Mouse (Mus musculus): ENCODE measurements around the gene Cux1. TPM values are rescaled to one million over a fixed set of nuclear protein-coding genes. Genes with fewer than 3 reads are reported as not detected.

Gene Cux1
- polyA plus RNA-seq, 1 experiment = 126 TPM

- 73% methylated on average over 5 of the region's 5 CpGs for WGBS
- Histone ChIP-seq H3K27me3 (replicated peaks; ENCODE audit: control insufficient read depth, insufficient read depth, low read length) (no peaks in the 10 kb centered on the region), H3K4me3 (ENCODE audit: insufficient read depth, low read depth, low read length) (no peak overlapping the region), H3K4me1 (ENCODE audit: control insufficient read depth, insufficient read depth, low read length) (peaks cover 42% of the 10 kb centered on the region), H3K36me3 (ENCODE audit: control insufficient read depth, insufficient read depth, low read length) (no peaks in the 10 kb centered on the region), H3K27ac (ENCODE audit: insufficient read depth, low read depth, low read length) (no peak overlapping the region)
- TF ChIP-seq POLR2A (IDR thresholded peaks at IDR 0.05; ENCODE audit: low read depth, low read length) (no peak), CTCF (conservative IDR thresholded peaks at IDR 0.05; ENCODE audit: insufficient read depth, insufficient read length, low read depth, low read length) (no peak)
- DNase-seq = no peak
Observed at GRCm38 (mm10) chr5:136540055-136540838, 27.0 kb downstream of the Cux1 start.

DNA sequence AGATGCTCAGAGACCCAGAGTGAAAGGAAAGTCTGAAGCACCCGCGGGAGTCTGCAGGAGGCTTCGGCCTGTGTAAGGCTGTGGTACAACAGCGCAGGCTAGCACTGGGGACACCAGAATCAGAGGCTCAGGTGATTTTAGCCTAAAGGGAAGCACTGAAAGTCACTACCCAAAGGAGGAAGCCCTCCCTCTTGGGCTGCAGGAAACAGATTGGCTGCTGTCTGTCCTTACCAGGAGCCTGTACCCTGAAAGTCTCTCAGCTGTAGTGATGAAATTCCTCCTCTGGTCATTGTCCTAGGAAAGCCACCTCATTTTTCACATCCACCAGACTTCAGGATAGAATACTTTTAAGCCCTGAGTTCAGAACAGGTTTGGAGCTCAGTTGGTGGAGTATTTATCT is 30.5 kb downstream of the Cux1 start:
- Histone ChIP-seq H3K36me3 (ENCODE audit: control insufficient read depth, insufficient read depth, low read length) (no peaks in the 10 kb centered on the region), H3K4me3 (ENCODE audit: insufficient read depth, low read depth, low read length) (no peak overlapping the region), H3K4me1 (ENCODE audit: control insufficient read depth, insufficient read depth, low read length) (peaks cover 68% of the 10 kb centered on the region), H3K27ac (ENCODE audit: insufficient read depth, low read depth, low read length) (peak overlapping the region; percentile 67), H3K27me3 (replicated peaks; ENCODE audit: control insufficient read depth, insufficient read depth, low read length) (no peaks in the 10 kb centered on the region)
- WGBS = 54% methylated on average over 4 of the region's 4 CpGs
- no peak for DNase-seq
- TF ChIP-seq CTCF (conservative IDR thresholded peaks at IDR 0.05; ENCODE audit: insufficient read depth, insufficient read length, low read depth, low read length) (no peak), POLR2A (IDR thresholded peaks at IDR 0.05; ENCODE audit: low read depth, low read length) (no peak)

- TF ChIP-seq POLR2A (IDR thresholded peaks at IDR 0.05; ENCODE audit: low read depth, low read length) (no peak), CTCF (conservative IDR thresholded peaks at IDR 0.05; ENCODE audit: insufficient read depth, insufficient read length, low read depth, low read length) (no peak; the same call in 1 of the 2 replicates)
- Histone ChIP-seq H3K4me1 (ENCODE audit: control insufficient read depth, insufficient read depth, low read length) (peaks cover 74% of the 10 kb centered on the region), H3K27me3 (replicated peaks; ENCODE audit: control insufficient read depth, insufficient read depth, low read length) (no peaks in the 10 kb centered on the region), H3K27ac (ENCODE audit: insufficient read depth, low read depth, low read length) (peak overlapping the region; percentile 67), H3K4me3 (ENCODE audit: insufficient read depth, low read depth, low read length) (no peak overlapping the region), H3K36me3 (ENCODE audit: control insufficient read depth, insufficient read depth, low read length) (no peaks in the 10 kb centered on the region)
- 40% methylated on average over 5 of the region's 5 CpGs for WGBS
- DNase-seq = peak; percentile 84
Observed at GRCm38 (mm10) chr5:136535976-136536725, 31.1 kb downstream of the Cux1 start.

GRCm38 (mm10) chr5:136535204-136535603 is 32.1 kb downstream of the Cux1 start:
- Histone ChIP-seq H3K4me1 (ENCODE audit: control insufficient read depth, insufficient read depth, low read length) (peaks cover 71% of the 10 kb centered on the region), H3K27me3 (replicated peaks; ENCODE audit: control insufficient read depth, insufficient read depth, low read length) (no peaks in the 10 kb centered on the region), H3K4me3 (ENCODE audit: insufficient read depth, low read depth, low read length) (no peak overlapping the region), H3K36me3 (ENCODE audit: control insufficient read depth, insufficient read depth, low read length) (no peaks in the 10 kb centered on the region), H3K27ac (ENCODE audit: insufficient read depth, low read depth, low read length) (peak overlapping the region; percentile 80)
- DNase-seq = no peak
- 39% methylated on average over 1 of the region's 1 CpGs for WGBS
- no peak for TF ChIP-seq CTCF (conservative IDR thresholded peaks at IDR 0.05; ENCODE audit: insufficient read depth, insufficient read length, low read depth, low read length)
- TF ChIP-seq POLR2A (IDR thresholded peaks at IDR 0.05; ENCODE audit: low read depth, low read length) = no peak

DNA sequence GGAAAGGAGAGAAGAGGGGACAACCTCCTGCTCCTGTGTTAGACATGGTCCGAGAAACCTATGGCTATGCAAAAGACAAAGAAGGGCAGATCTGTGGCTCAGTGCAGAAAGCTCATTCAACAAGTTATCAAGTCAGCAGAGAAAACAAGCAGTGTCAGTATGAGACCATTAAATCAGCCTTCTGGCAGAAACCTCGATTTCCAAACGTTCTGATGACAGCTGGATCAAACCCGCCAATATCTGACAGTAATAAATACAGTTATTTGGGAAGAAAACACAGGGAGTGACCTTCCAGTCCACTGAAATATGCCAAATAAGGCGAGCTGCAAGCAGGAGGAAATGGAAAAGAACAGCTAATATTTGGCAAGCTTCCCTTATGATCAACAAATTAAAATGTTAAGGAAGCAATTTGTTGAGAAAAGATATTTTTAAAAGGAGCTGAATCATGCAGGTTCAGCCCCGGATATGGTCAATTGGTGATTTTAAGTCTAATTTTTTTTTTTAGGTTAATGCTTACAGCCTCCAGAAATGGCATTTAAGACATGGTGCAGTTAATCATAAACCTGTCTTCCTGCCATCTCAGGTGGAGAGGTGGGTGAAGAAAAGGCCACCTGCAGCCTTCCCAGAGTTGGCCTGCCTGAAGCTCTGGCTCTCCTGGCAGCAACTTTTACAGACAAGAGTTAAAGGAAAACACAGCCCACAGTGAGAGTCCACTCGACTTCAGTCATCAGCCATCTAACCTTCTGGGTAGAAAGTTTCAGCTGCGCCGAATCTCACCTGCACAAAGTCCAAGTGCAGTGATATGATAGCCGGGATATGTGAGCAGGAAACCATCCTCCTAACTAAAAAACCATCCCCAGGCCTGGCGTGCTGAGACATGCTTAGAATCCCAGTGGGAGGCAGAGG is 33.7 kb downstream of the Cux1 start:
- Histone ChIP-seq H3K27me3 (replicated peaks; ENCODE audit: control insufficient read depth, insufficient read depth, low read length) (no peaks in the 10 kb centered on the region), H3K4me3 (ENCODE audit: insufficient read depth, low read depth, low read length) (no peak overlapping the region), H3K36me3 (ENCODE audit: control insufficient read depth, insufficient read depth, low read length) (no peaks in the 10 kb centered on the region), H3K4me1 (ENCODE audit: control insufficient read depth, insufficient read depth, low read length) (peaks cover 63% of the 10 kb centered on the region), H3K27ac (ENCODE audit: insufficient read depth, low read depth, low read length) (peak overlapping the region; percentile 76)
- WGBS = 24% methylated on average over 11 of the region's 11 CpGs
- peak; percentile 90 for DNase-seq
- no peak for TF ChIP-seq POLR2A (IDR thresholded peaks at IDR 0.05; ENCODE audit: low read depth, low read length)
- TF ChIP-seq CTCF (conservative IDR thresholded peaks at IDR 0.05; ENCODE audit: insufficient read depth, insufficient read length, low read depth, low read length) = no peak

DNA sequence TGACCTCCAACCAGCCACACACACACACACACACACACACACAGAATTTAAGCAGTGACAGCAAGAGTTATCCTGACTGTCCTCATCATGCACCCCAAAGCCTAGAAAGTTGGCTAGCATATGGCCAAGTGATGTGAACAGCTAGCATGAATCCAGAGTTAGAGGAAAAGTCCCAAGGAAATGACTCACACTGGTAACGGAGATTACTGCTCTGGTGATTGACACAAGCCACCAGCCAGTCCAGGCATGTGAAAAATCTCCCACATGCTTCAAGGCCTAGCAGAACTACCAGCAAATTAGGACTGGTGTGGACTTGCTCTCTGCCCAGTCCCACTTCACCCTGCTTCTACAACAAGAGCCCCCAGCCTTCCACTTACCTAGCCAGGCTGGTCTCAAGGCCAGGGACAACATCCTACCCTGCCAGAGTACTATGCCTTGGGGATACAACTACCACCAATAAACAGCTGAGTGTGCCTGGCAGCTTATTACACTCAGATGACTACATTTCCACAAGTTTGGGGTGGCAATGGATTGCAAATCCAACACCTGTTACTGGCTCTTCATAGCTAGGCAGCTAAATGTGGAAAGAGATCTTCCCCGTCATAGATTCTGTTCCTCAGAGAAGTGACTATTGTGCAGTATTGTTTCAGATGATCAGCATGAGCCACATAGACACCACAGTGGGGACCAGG is 35.5 kb downstream of the Cux1 start:
- WGBS = 42% methylated on average over 2 of the region's 2 CpGs
- DNase-seq = no peak

More for the DNA sequence above, 35.5 kb downstream of the Cux1 start:
- Histone ChIP-seq H3K4me3 (ENCODE audit: insufficient read depth, low read depth, low read length) (no peak overlapping the region), H3K27ac (ENCODE audit: insufficient read depth, low read depth, low read length) (peak overlapping the region; percentile 81), H3K27me3 (replicated peaks; ENCODE audit: control insufficient read depth, insufficient read depth, low read length) (no peaks in the 10 kb centered on the region), H3K36me3 (ENCODE audit: control insufficient read depth, insufficient read depth, low read length) (no peaks in the 10 kb centered on the region), H3K4me1 (ENCODE audit: control insufficient read depth, insufficient read depth, low read length) (peaks cover 60% of the 10 kb centered on the region)
- TF ChIP-seq CTCF (conservative IDR thresholded peaks at IDR 0.05; ENCODE audit: insufficient read depth, insufficient read length, low read depth, low read length) (no peak), POLR2A (IDR thresholded peaks at IDR 0.05; ENCODE audit: low read depth, low read length) (no peak)
